Mouse (Mus musculus) lung, postnatal 0 days (tissue): ENCODE measurements around the gene Cenpm.

Experiments used
- CTCF ChIP-seq: IDR thresholded peaks from 2 replicates; pipeline ENCODE4 v1.5.1; 2016; ENCODE audit warnings: antibody characterized with exemption, mild to moderate bottlenecking
- EP300 ChIP-seq: IDR thresholded peaks from 2 replicates; pipeline ENCODE4 v1.6.1; 2016; ENCODE audit warnings: antibody characterized with exemption, mild to moderate bottlenecking, control low read depth

GRCm38 (mm10) chr15:82208307-82208706 is 36.2 kb downstream of the Cenpm start:
- TF ChIP-seq CTCF: no peak
- no peak for TF ChIP-seq EP300
